Mouse (Mus musculus): ENCODE results near the gene Gkap1. TPM values are rescaled to one million over a fixed set of nuclear protein-coding genes. Genes with fewer than 3 reads are reported as not detected.

Gkap1 gene
- polyA plus RNA-seq (2015; fragmentation: Nextera tagmentation; extraction: Ambion mirVana) = 4.7 and 5.9 TPM in 2 replicates

- WGBS (ENCODE audit: insufficient replicate concordance) = 56% methylated on average over 8 of the region's 8 CpGs
- Histone ChIP-seq H3K9me3 (replicated peaks) (no peaks in the 10 kb centered on the region), H3K4me2 (peak within 1 kb of the TSS; percentile 94), H3K27ac (replicated peaks) (0 out of 2 replicates have a peak within 1 kb of the TSS, but pooled peaks have one; percentile 24), H3K9ac (peak within 1 kb of the TSS; percentile 57), H3K4me3 (replicated peaks) (peak within 1 kb of the TSS; percentile 68), H3K27me3 (peaks cover 83% of the 10 kb centered on the region), H3K36me3 (replicated peaks) (no peaks in the 10 kb centered on the region), H3K4me1 (replicated peaks) (peaks cover 17% of the 10 kb centered on the region)
- no peak for ATAC-seq (ENCODE audit: insufficient read depth)
These were observed at the start of gene Gkap1 for GRCm38 (mm10) chr13:58275599-58275998. Gene Gkap1, minus strand, starts transcription at chr13:58275699.

- Histone ChIP-seq H3K4me3 (replicated peaks) (no peak overlapping the region), H3K36me3 (replicated peaks) (no peaks in the 10 kb centered on the region), H3K4me2 (no peak overlapping the region), H3K27me3 (no peaks in the 10 kb centered on the region), H3K9me3 (replicated peaks) (no peaks in the 10 kb centered on the region), H3K4me1 (replicated peaks) (no peaks in the 10 kb centered on the region), H3K27ac (replicated peaks) (no peak overlapping the region), H3K9ac (no peak overlapping the region)
- WGBS (ENCODE audit: insufficient replicate concordance) = 51% methylated on average over 2 of the region's 2 CpGs
- ATAC-seq (ENCODE audit: insufficient read depth) = no peak
These were observed 42.3 kb upstream of the Gkap1 start for GRCm38 (mm10) chr13:58317768-58318167.

DNA sequence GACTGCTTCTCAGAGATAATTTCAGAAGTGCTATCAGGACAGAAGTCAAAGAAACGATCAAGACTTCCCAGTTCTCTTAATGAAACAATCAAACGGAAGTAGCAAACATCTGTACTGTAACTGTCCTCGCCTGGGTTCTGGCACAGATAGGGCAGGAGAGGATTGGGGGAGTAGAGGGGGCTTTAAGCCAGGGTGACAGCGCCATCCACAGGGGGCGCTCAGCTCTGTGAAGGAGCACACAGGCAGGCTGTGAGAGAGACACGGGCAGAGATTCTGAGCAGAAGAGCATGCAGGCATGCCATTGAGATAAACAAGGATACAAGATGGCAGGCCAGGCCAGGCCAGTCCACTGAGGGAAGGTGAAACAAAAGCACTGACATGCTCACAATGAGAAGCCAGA lies 39.5 kb upstream of the Gkap1 start:
- no peaks in the 10 kb centered on the region for H3K36me3 ChIP-seq (replicated peaks)
- no peak overlapping the region for H3K9ac ChIP-seq
- no peak for ATAC-seq (ENCODE audit: insufficient read depth)
- no peak overlapping the region for H3K4me3 ChIP-seq (replicated peaks)
- H3K27ac ChIP-seq (replicated peaks) = no peak overlapping the region
- WGBS (ENCODE audit: insufficient replicate concordance) = 26% methylated on average over 6 of the region's 6 CpGs
- no peaks in the 10 kb centered on the region for H3K27me3 ChIP-seq
- no peak overlapping the region for H3K4me2 ChIP-seq
- H3K4me1 ChIP-seq (replicated peaks) = no peaks in the 10 kb centered on the region
- no peaks in the 10 kb centered on the region for H3K9me3 ChIP-seq (replicated peaks)

DNA sequence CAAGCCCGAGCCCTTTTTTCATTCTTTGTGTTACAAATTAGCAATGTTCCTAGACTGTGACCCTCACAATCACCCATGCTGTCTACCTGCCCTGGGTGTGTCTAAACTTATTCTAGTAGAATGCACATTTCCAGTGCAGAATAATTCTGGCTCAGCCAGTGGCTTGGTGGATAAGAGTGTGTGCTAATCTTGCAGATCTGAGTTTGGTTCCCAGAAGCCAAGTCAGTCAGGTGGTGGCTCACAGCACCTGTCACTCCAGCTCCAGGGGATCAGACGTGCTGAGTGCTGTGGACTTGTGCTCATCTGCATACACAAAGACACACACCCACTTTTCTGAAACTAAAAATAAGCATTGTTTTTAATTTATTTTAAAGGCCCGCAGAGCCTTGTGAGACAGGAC lies 38.3 kb upstream of the Gkap1 start:
- no peaks in the 10 kb centered on the region for H3K36me3 ChIP-seq (replicated peaks)
- H3K4me2 ChIP-seq = no peak overlapping the region
- 48% methylated on average over 3 of the region's 3 CpGs for WGBS (ENCODE audit: insufficient replicate concordance)
- no peaks in the 10 kb centered on the region for H3K27me3 ChIP-seq
- no peak for ATAC-seq (ENCODE audit: insufficient read depth)
- H3K27ac ChIP-seq (replicated peaks) = no peak overlapping the region
- no peak overlapping the region for H3K4me3 ChIP-seq (replicated peaks)
- H3K9ac ChIP-seq = no peak overlapping the region
- H3K4me1 ChIP-seq (replicated peaks) = no peaks in the 10 kb centered on the region
- no peaks in the 10 kb centered on the region for H3K9me3 ChIP-seq (replicated peaks)

GRCm38 (mm10) chr13:58311351-58311750 lies 35.9 kb upstream of the Gkap1 start:
- 50% methylated on average over 3 of the region's 3 CpGs for WGBS (ENCODE audit: insufficient replicate concordance)
- no peak for ATAC-seq (ENCODE audit: insufficient read depth)
- Histone ChIP-seq H3K27me3 (no peaks in the 10 kb centered on the region), H3K27ac (replicated peaks) (no peak overlapping the region), H3K4me3 (replicated peaks) (no peak overlapping the region), H3K4me1 (replicated peaks) (no peaks in the 10 kb centered on the region), H3K36me3 (replicated peaks) (no peaks in the 10 kb centered on the region), H3K9ac (no peak overlapping the region), H3K4me2 (no peak overlapping the region), H3K9me3 (replicated peaks) (no peaks in the 10 kb centered on the region)

DNA sequence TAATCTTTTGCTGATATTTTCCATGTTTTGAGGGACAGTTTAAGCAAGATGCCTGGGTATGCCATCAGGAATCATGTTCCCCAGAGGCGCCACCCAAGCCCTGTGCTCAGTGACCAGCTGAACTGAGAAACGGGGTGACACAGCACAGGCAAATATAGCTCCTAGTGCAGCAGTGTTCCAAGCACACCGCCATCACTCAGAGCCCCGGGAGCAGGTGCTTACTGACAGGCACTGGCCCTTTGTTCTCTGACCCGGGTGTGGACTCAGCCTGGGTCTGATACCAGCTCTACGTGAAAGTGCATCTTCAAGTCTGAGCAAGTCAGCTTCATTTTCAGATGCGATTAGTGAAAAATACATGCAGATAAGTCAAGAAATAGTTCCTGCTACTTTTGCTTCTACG lies 34.0 kb upstream of the Gkap1 start:
- WGBS (ENCODE audit: insufficient replicate concordance) = 65% methylated on average over 8 of the region's 8 CpGs
- no peak for ATAC-seq (ENCODE audit: insufficient read depth)
- no peaks in the 10 kb centered on the region for H3K4me1 ChIP-seq (replicated peaks)

GRCm38 (mm10) chr13:58307453-58307852 lies 32.0 kb upstream of the Gkap1 start:
- Histone ChIP-seq H3K4me2 (no peak overlapping the region), H3K27ac (replicated peaks) (no peak overlapping the region), H3K4me3 (replicated peaks) (no peak overlapping the region), H3K4me1 (replicated peaks) (no peaks in the 10 kb centered on the region), H3K36me3 (replicated peaks) (no peaks in the 10 kb centered on the region), H3K9me3 (replicated peaks) (no peaks in the 10 kb centered on the region), H3K9ac (no peak overlapping the region), H3K27me3 (no peaks in the 10 kb centered on the region)
- WGBS (ENCODE audit: insufficient replicate concordance) = 59% methylated on average over 5 of the region's 5 CpGs
- ATAC-seq (ENCODE audit: insufficient read depth) = no peak

More for the DNA sequence above, 34.0 kb upstream of the Gkap1 start:
- Histone ChIP-seq H3K36me3 (replicated peaks) (no peaks in the 10 kb centered on the region), H3K9me3 (replicated peaks) (no peaks in the 10 kb centered on the region), H3K9ac (no peak overlapping the region), H3K27ac (replicated peaks) (no peak overlapping the region), H3K27me3 (no peaks in the 10 kb centered on the region), H3K4me3 (replicated peaks) (no peak overlapping the region), H3K4me2 (no peak overlapping the region)

GRCm38 (mm10) chr13:58305230-58305629 lies 29.7 kb upstream of the Gkap1 start:
- Histone ChIP-seq H3K4me2 (no peak overlapping the region), H3K36me3 (replicated peaks) (no peaks in the 10 kb centered on the region), H3K9me3 (replicated peaks) (no peaks in the 10 kb centered on the region), H3K4me1 (replicated peaks) (no peaks in the 10 kb centered on the region), H3K9ac (no peak overlapping the region), H3K27me3 (no peaks in the 10 kb centered on the region), H3K27ac (replicated peaks) (no peak overlapping the region), H3K4me3 (replicated peaks) (no peak overlapping the region)
- WGBS (ENCODE audit: insufficient replicate concordance) = 47% methylated on average over 2 of the region's 2 CpGs
- no peak for ATAC-seq (ENCODE audit: insufficient read depth)

DNA sequence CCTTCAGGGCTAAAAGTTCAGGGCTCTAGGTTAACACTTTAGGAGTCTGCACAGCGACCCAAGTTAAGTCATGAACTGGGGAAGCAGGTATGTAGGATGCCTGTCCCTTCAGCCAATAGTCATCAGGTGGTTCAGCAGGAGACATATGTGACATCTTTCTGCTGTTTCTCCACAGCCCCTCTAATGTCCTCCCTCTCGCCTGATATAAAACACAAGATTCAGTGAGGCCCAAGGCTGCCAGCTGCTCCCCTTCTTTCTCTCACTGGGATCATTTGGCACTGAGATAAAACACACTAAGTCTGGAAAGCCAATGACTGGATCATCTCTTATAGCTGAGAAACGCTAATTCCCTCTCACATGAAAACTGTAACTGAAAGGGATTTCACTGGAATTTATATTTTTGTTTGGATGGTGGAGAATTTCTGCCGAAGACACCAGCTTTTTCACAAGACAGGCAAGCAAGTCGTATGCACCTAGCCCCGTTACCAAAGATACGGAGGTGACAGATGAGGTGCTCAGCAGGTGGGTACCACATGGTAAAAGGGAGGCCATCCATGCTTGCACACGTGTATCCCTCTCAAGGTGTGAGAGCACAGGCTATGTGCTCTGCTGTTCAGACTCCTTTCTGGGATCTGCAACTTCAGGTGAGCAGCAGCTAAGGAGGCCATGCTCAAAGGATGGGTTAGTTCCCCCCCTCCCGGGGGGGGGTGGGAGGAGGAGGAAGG lies 27.1 kb upstream of the Gkap1 start:
- ATAC-seq (ENCODE audit: insufficient read depth) = no peak
- no peak overlapping the region for H3K9ac ChIP-seq
- no peaks in the 10 kb centered on the region for H3K36me3 ChIP-seq (replicated peaks)
- no peak overlapping the region for H3K4me2 ChIP-seq
- H3K27me3 ChIP-seq = no peaks in the 10 kb centered on the region
- H3K4me1 ChIP-seq (replicated peaks) = no peaks in the 10 kb centered on the region
- no peaks in the 10 kb centered on the region for H3K9me3 ChIP-seq (replicated peaks)
- WGBS (ENCODE audit: insufficient replicate concordance) = 61% methylated on average over 9 of the region's 9 CpGs
- H3K4me3 ChIP-seq (replicated peaks) = no peak overlapping the region
- H3K27ac ChIP-seq (replicated peaks) = no peak overlapping the region

GRCm38 (mm10) chr13:58301961-58302360 lies 26.5 kb upstream of the Gkap1 start:
- H3K9me3 ChIP-seq (replicated peaks) = no peaks in the 10 kb centered on the region
- no peaks in the 10 kb centered on the region for H3K4me1 ChIP-seq (replicated peaks)
- H3K27me3 ChIP-seq = no peaks in the 10 kb centered on the region
- no peak overlapping the region for H3K9ac ChIP-seq
- H3K27ac ChIP-seq (replicated peaks) = no peak overlapping the region
- H3K4me3 ChIP-seq (replicated peaks) = no peak overlapping the region
- 63% methylated on average over 6 of the region's 6 CpGs for WGBS (ENCODE audit: insufficient replicate concordance)
- H3K4me2 ChIP-seq = no peak overlapping the region
- no peaks in the 10 kb centered on the region for H3K36me3 ChIP-seq (replicated peaks)
- no peak for ATAC-seq (ENCODE audit: insufficient read depth)

GRCm38 (mm10) chr13:58298756-58299155 lies 23.3 kb upstream of the Gkap1 start:
- Histone ChIP-seq H3K4me2 (no peak overlapping the region), H3K27ac (replicated peaks) (no peak overlapping the region), H3K4me3 (replicated peaks) (no peak overlapping the region), H3K27me3 (no peaks in the 10 kb centered on the region), H3K4me1 (replicated peaks) (no peaks in the 10 kb centered on the region), H3K36me3 (replicated peaks) (no peaks in the 10 kb centered on the region), H3K9me3 (replicated peaks) (no peaks in the 10 kb centered on the region), H3K9ac (no peak overlapping the region)
- ATAC-seq (ENCODE audit: insufficient read depth) = no peak
- 58% methylated on average over 3 of the region's 3 CpGs for whole genome bisulfite sequencing (ENCODE audit: insufficient replicate concordance)

DNA sequence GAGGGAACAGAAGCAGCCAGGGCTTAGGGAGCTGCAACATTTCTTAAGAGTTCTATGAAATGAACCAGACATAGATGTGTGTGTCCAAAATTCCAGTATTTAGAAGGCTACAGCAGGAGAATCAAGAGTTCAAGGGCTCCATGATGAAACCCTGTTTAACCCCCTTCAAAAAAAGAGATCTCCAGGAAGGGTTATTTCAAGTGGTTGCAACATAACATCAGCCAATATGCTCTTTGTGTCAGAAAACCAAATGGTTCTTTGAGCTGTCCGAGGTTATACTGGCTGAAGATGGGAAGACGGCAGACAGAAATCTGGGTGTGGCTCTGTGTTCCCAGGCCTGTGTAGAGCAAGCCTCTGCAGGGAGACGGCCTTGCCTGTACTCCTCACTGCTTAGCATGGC lies 20.1 kb upstream of the Gkap1 start:
- WGBS (ENCODE audit: insufficient replicate concordance) = 37% methylated on average over 3 of the region's 3 CpGs
- H3K9me3 ChIP-seq (replicated peaks) = no peaks in the 10 kb centered on the region
- no peak for ATAC-seq (ENCODE audit: insufficient read depth)
- no peaks in the 10 kb centered on the region for H3K36me3 ChIP-seq (replicated peaks)
- no peak overlapping the region for H3K9ac ChIP-seq
- no peaks in the 10 kb centered on the region for H3K4me1 ChIP-seq (replicated peaks)
- H3K27ac ChIP-seq (replicated peaks) = no peak overlapping the region
- H3K4me3 ChIP-seq (replicated peaks) = no peak overlapping the region
- H3K4me2 ChIP-seq = no peak overlapping the region
- H3K27me3 ChIP-seq = no peaks in the 10 kb centered on the region
